Mouse (Mus musculus): ENCODE measurements around the gene Ttc7.

DNA sequence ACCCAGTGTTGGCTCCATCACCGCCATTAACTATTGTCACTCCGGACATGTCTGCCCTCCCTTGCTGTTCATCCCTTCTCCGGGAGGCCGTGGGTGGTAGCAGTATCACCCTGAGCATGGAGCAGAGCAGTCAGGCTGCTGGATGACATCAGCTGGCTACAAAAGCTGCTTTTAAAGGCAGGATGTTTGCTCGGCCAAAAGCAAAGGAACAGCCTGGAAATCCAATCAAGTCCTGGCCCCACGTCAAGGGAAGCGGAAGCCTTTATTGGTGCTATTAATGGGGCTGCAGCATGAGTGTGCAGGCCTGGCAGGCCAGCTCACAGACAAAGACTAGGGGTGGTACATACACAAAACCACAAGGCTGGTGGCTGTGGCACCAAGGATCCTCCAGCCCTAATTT, 108.6 kb downstream of the Ttc7 start:
- TF ChIP-seq CTCF (IDR thresholded peaks at IDR 0.05 in 2 of 3, conservative IDR thresholded peaks at IDR 0.05 in 1 of 3; ENCODE audit: control insufficient read depth in 1 of 3, insufficient read depth in 1 of 3, low read depth in 2 of 3, low read length in 3 of 3, poor library complexity in 1 of 3, severe bottlenecking in 1 of 3) (no peak), USF1 (IDR thresholded peaks at IDR 0.05; ENCODE audit: low read depth, low read length) (no peak), NELFE (IDR thresholded peaks at IDR 0.05; ENCODE audit: low read depth, low read length) (no peak), SMC3 (IDR thresholded peaks at IDR 0.05; ENCODE audit: low read depth, low read length) (no peak), BHLHE40 (IDR thresholded peaks at IDR 0.05; ENCODE audit: borderline replicate concordance, low read depth, low read length) (no peak), POLR2A (IDR thresholded peaks at IDR 0.05; ENCODE audit: control insufficient read depth in 1 of 2, insufficient read depth in 1 of 2, low read depth in 1 of 2, low read length in 2 of 2, poor library complexity in 1 of 2) (no peak), NRF1 (IDR thresholded peaks at IDR 0.05; ENCODE audit: insufficient read depth, low read depth, low read length, poor library complexity, severe bottlenecking) (no peak), CHD1 (IDR thresholded peaks at IDR 0.05; ENCODE audit: low read depth, low read length) (no peak)

Data from MEL (cell line).